Mouse (Mus musculus) retina, postnatal 7 days (tissue): Measurements from ENCODE around the gene Tcl1b4.

Source experiments
- DNase-seq: peaks from one replicate; pipeline ENCODE4 v3.0.0-alpha.2; 2012; ENCODE audit warnings: low read depth, low spot score

The Tcl1b4 gene

GRCm38 (mm10) chr12:105248763-105249233 lies 47.0 kb downstream of the Tcl1b4 start:
- no peak for DNase-seq

DNA sequence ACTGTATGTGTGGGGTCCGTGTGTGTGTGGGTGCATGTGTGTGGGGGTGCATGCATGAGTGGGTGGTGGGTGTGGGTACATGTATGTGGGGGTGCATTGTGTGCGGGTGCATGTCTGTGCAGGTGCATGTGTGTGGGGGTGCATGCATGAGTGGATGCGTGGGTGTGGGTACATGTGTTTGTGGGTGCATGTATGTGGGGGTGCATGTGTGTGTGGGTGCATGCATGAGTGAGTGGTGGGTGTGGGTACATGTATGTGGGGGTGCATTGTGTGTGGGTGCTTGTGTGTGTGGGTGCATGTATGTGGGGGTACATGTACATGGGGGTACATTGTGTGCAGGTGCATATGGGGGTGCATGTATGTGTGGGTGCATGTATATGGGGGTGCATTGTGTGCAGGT lies 52.0 kb downstream of the Tcl1b4 start:
- DNase-seq, result no peak
